Mouse (Mus musculus) embryonic facial prominence, embryonic 14.5 days (tissue): ENCODE data around the gene Tssc4. TPM values are rescaled to one million over a fixed set of nuclear protein-coding genes. Genes with fewer than 3 reads are reported as not detected.

Source experiments
- ATAC-seq: fragments of 200-750 bp; cut with Nextera tagmentation; 2 replicates; pipeline ENCODE4 v1.8.0; 2017; ENCODE audit warnings: low read depth, moderate number of reproducible peaks, moderate TSS enrichment
- DNase-seq: peaks from one replicate; pipeline ENCODE4 v3.0.0-alpha.2; 2015; ENCODE audit warnings: low spot score
- H3K27ac ChIP-seq: fragments of 300-500 bp; sonication (generic); replicated peaks from 2 replicates; pipeline ENCODE4 v1.5.1; 2014; ENCODE audit warnings: low read depth, mild to moderate bottlenecking, low read length, moderate library complexity
- H3K27me3 ChIP-seq: fragments of 300-500 bp; sonication (generic); replicated peaks from 2 replicates; pipeline ENCODE4 v1.6.1; 2014; ENCODE audit warnings: low read length; ENCODE audit not compliant: control insufficient read depth, insufficient read depth
- H3K36me3 ChIP-seq: fragments of 300-500 bp; sonication (generic); 2 replicates; pipeline ENCODE4 v1.6.1; 2014; ENCODE audit warnings: low read length, mixed read lengths; ENCODE audit not compliant: control insufficient read depth, insufficient read depth
- H3K4me1 ChIP-seq: fragments of 300-500 bp; sonication (generic); 2 replicates; pipeline ENCODE4 v1.6.1; 2014; ENCODE audit warnings: antibody characterized with exemption, low read length; ENCODE audit not compliant: control insufficient read depth, insufficient read depth
- H3K4me2 ChIP-seq: fragments of 300-500 bp; sonication (generic); 2 replicates; pipeline ENCODE4 v1.6.1; 2014; ENCODE audit warnings: low read depth, mild to moderate bottlenecking, low read length, moderate library complexity, mixed read lengths
- H3K4me3 ChIP-seq: fragments of 300-500 bp; sonication (generic); 2 replicates; pipeline ENCODE4 v1.5.1; 2014; ENCODE audit warnings: low read depth, mild to moderate bottlenecking, low read length
- H3K9ac ChIP-seq: fragments of 300-500 bp; sonication (generic); 2 replicates; pipeline ENCODE4 v1.6.1; 2014; ENCODE audit warnings: low read depth, mild to moderate bottlenecking, low read length, moderate library complexity, mixed read lengths
- H3K9me3 ChIP-seq: fragments of 300-500 bp; sonication (generic); 2 replicates; pipeline ENCODE4 v1.6.1; 2016; ENCODE audit warnings: low read length; ENCODE audit not compliant: control insufficient read depth
- WGBS: fragments of 180-500 bp; shearing (Covaris S2); extraction: QIAGEN DNeasy Blood & Tissue Kit; methylation state at CpG from one replicate; pipeline ENCODE4 v1.1.7; 2014; 5-methylcytosine and 5-hydroxymethylcytosine counted together
- polyA plus RNA-seq: library from polyadenylated mRNA; unstranded; fragments of >200 nt; fragmentation: Nextera tagmentation; extraction: Ambion mirVana; gene quantifications from 2 replicates; pipeline ENCODE4 v1.2.1, GENCODE M21; 2014

The Tssc4 gene
- polyA plus RNA-seq, 1 experiment from 2014 or later = 52.2 TPM

GRCm38 (mm10) chr7:143041138-143041822, 27.8 kb upstream of the Tssc4 start:
- Histone ChIP-seq H3K4me2 (no peak overlapping the region), H3K9me3 (0 out of 2 replicates have a peak, but pooled peaks cover 4% of the 10 kb centered on the region), H3K27ac (no peak overlapping the region), H3K27me3 (no peaks in the 10 kb centered on the region), H3K4me3 (no peak overlapping the region), H3K36me3 (no peaks in the 10 kb centered on the region), H3K4me1 (no peaks in the 10 kb centered on the region), H3K9ac (no peak overlapping the region)
- DNase-seq = no peak
- 85% methylated on average over 3 of the region's 3 CpGs for WGBS
- no peak for ATAC-seq

GRCm38 (mm10) chr7:143042089-143042488, 27.0 kb upstream of the Tssc4 start:
- ATAC-seq (0 out of 2 replicates have a peak, but pooled peaks have one; percentile 30), DNase-seq (peak; percentile 56)
- Histone ChIP-seq H3K9ac (no peak overlapping the region), H3K4me3 (no peak overlapping the region), H3K27ac (peak overlapping the region; percentile 40), H3K4me1 (no peaks in the 10 kb centered on the region), H3K36me3 (no peaks in the 10 kb centered on the region), H3K4me2 (no peak overlapping the region), H3K27me3 (no peaks in the 10 kb centered on the region), H3K9me3 (0 out of 2 replicates have a peak, but pooled peaks cover 4% of the 10 kb centered on the region)
- WGBS = 50% methylated on average over 3 of the region's 3 CpGs

DNA sequence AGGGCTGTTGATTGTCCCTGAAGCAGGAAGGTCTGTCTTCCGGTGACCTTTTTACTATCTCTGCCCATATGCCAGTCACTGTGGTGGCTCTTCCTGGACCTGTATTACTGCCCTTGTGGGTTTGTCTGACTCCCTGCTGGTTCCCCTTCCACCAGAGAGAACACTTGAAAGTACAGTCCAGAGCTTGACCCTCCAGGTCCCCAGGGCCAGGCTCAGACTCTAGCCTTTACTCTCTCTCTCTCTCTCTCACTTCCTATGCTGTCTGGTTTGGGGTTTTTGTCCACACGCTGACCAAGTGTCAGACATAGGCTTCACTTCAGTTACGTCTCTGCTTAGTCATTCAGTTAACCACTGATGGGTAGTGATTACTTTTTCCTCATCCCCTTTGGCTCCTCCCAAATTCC, 26.1 kb upstream of the Tssc4 start:
- 77% methylated on average over 3 of the region's 3 CpGs for WGBS
- Histone ChIP-seq H3K27ac (no peak overlapping the region), H3K9me3 (0 out of 2 replicates have a peak, but pooled peaks cover 4% of the 10 kb centered on the region), H3K4me1 (no peaks in the 10 kb centered on the region), H3K36me3 (no peaks in the 10 kb centered on the region), H3K4me3 (no peak overlapping the region), H3K4me2 (no peak overlapping the region), H3K9ac (no peak overlapping the region), H3K27me3 (no peaks in the 10 kb centered on the region)
- DNase-seq (no peak), ATAC-seq (no peak)

- H3K9ac ChIP-seq = no peak overlapping the region
- no peak overlapping the region for H3K27ac ChIP-seq
- H3K4me2 ChIP-seq = no peak overlapping the region
- ATAC-seq (no peak), DNase-seq (no peak)
- 93% methylated on average over 2 of the region's 2 CpGs for WGBS
- H3K4me1 ChIP-seq = no peaks in the 10 kb centered on the region
- no peaks in the 10 kb centered on the region for H3K36me3 ChIP-seq
- H3K4me3 ChIP-seq = no peak overlapping the region
- no peaks in the 10 kb centered on the region for H3K27me3 ChIP-seq
- 0 out of 2 replicates have a peak, but pooled peaks cover 4% of the 10 kb centered on the region for H3K9me3 ChIP-seq
Measured at GRCm38 (mm10) chr7:143044049-143044825, 24.8 kb upstream of the Tssc4 start.

DNA sequence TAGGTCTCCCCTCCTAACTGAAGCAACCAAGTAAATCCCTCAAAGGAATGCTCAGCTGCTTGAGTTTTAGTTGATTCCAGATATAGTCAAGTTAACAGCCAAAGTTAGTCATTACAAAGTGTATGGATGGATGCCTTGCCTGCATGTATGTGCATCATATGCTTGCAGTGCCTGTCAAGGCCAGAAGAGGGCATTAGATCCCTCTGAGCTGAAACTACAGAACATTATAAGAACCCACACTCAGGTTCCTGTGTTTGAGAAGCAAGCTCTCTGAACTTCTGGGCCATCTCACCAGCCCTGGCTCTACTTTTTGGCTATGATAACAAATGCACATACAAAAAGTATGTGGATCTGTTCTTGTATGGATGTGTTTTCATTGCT, 24.2 kb upstream of the Tssc4 start:
- ATAC-seq (no peak), DNase-seq (no peak)
- no peak overlapping the region for H3K4me2 ChIP-seq
- H3K9ac ChIP-seq = no peak overlapping the region
- 0 out of 2 replicates have a peak, but pooled peaks cover 4% of the 10 kb centered on the region for H3K9me3 ChIP-seq
- H3K27ac ChIP-seq = no peak overlapping the region
- H3K27me3 ChIP-seq = no peaks in the 10 kb centered on the region
- no peaks in the 10 kb centered on the region for H3K4me1 ChIP-seq
- H3K36me3 ChIP-seq = no peaks in the 10 kb centered on the region
- no peak overlapping the region for H3K4me3 ChIP-seq

DNA sequence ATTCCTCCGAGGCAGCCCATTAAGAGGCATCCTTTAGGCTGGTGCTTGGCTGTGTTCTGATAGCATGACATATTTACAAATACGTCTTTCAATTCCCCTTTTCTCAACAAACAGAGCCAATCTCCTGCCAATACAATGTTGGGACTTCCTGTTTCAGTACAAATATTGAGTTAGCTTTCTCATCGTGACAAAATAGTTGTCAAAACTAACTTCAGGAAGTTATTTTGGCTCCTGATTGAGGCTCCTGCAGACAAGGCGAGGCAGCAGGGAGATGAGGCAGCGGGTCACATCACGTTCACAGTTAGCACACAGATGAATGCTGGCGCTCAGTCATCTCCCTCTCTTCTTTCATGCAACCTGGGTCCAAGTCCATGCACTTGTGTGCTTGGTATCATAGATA, 22.7 kb upstream of the Tssc4 start:
- DNase-seq = no peak
- no peaks in the 10 kb centered on the region for H3K36me3 ChIP-seq
- H3K9ac ChIP-seq = no peak overlapping the region
- no peaks in the 10 kb centered on the region for H3K27me3 ChIP-seq
- ATAC-seq = no peak
- H3K9me3 ChIP-seq = 0 out of 2 replicates have a peak, but pooled peaks cover 4% of the 10 kb centered on the region
- WGBS = 84% methylated on average over 7 of the region's 7 CpGs
- H3K27ac ChIP-seq = no peak overlapping the region
- no peaks in the 10 kb centered on the region for H3K4me1 ChIP-seq
- H3K4me2 ChIP-seq = no peak overlapping the region
- H3K4me3 ChIP-seq = no peak overlapping the region

- no peak overlapping the region for H3K4me3 ChIP-seq
- WGBS = 79% methylated on average over 3 of the region's 3 CpGs
- H3K27ac ChIP-seq = no peak overlapping the region
- 0 out of 2 replicates have a peak, but pooled peaks cover 4% of the 10 kb centered on the region for H3K9me3 ChIP-seq
- ATAC-seq (no peak), DNase-seq (no peak)
- H3K36me3 ChIP-seq = no peaks in the 10 kb centered on the region
- no peak overlapping the region for H3K4me2 ChIP-seq
- peaks cover 11% of the 10 kb centered on the region for H3K4me1 ChIP-seq
- H3K27me3 ChIP-seq = no peaks in the 10 kb centered on the region
- no peak overlapping the region for H3K9ac ChIP-seq
Measured at GRCm38 (mm10) chr7:143049331-143049730, 19.7 kb upstream of the Tssc4 start.

GRCm38 (mm10) chr7:143049841-143050816, 18.9 kb upstream of the Tssc4 start:
- ATAC-seq (no peak), DNase-seq (no peak)
- no peaks in the 10 kb centered on the region for H3K27me3 ChIP-seq
- no peak overlapping the region for H3K9ac ChIP-seq
- H3K4me3 ChIP-seq = no peak overlapping the region
- H3K27ac ChIP-seq = no peak overlapping the region
- peaks cover 18% of the 10 kb centered on the region for H3K4me1 ChIP-seq
- no peak overlapping the region for H3K4me2 ChIP-seq
- H3K9me3 ChIP-seq = no peaks in the 10 kb centered on the region
- H3K36me3 ChIP-seq = 0 out of 2 replicates have a peak, but pooled peaks cover 3% of the 10 kb centered on the region
- WGBS = 93% methylated on average over 3 of the region's 3 CpGs
